Mouse (Mus musculus) gastrocnemius, adult 18-20 months (tissue): ENCODE measurements around the gene Sec63. TPM values are rescaled to one million over a fixed set of nuclear protein-coding genes. Genes with fewer than 3 reads are reported as not detected.

Source experiments
- DNase-seq: peaks from one replicate; pipeline ENCODE4 v3.0.0; 2021; ENCODE audit warnings: low spot score
- total RNA-seq, 2 experiments: library from RNA; stranded (reverse); gene quantifications; 2 replicates each; pipeline ENCODE4 v1.2.3; 2021

Sec63 gene
- total RNA-seq, 2 experiments from 2014 or later = 26.9 to 27.7 TPM

DNA sequence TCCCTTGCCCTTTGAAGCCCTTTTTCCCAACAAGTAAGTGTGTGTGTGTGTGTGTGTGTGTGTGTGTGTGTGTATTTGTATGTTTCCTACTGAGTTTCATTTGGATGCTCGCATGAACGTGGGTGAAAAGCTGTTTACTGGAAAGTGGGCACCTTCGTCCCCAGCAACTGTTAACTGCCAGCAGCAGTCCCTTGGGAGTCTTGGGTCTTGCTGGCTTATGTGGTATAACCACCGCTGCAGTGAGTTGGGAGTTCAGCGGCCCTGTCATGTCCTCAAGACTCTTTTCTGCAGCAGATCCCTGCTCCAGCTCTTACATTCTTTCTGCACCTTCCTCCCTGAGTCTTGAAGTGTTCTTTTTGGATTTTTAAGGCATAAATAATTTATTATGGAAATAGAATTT, 65.9 kb downstream of the Sec63 start:
- no peak for DNase-seq

DNA sequence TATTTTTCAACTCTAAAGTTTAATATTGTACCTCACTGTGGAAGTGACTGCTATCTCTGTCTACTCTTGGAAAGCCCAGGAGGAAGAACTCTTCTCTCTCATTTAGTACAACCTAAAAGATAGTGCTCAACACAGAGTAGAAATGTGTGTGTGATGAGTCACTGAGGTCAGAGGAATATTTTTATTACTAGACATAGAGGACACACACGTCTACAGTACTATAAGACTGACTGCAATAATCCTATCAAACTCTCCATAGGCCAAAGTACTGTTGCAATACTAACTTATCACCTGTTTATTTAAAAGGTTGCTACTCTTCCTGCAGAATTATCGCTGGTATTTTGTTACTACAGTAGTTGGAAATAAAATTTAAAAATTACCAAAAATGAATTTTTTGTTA, 68.7 kb downstream of the Sec63 start:
- no peak for DNase-seq

DNA sequence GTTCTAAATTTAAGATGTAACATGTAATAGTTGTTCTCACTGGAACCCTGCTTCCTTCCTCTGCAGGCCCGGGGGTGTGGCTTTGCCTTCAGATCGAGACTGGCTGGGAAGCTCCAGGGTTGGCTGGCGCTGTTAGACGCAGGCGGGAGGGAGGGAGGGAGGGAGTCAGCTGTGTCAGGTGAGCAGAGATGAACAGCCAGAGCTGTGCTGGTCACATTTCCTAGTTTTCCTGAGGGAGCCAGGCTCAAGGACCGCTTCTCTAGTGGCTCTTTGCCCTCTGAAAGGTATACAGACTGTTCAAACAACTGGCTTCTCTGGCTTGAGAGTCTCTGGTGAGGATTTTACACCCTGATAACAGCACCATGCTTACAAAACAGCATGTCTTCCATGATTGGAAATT, 69.1 kb downstream of the Sec63 start:
- DNase-seq = no peak

DNA sequence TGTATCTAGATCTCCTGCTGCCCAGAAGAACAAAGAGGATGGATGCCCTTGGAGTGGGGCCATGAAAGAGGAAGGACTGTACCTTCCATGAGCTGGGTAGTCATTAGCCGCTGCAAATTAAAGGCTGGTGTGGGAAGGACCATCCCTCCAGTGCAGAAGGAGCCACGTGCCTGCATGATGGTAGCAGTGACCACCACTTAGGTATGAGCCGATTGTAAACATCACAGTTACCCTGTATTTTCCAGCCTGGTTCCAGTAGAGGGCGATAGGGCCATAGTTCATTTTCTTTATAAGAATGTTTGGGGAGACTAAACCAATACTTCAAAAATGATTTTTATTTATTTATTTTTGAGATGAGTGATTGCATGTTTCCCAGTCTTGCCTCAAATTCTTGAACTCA, 71.4 kb downstream of the Sec63 start:
- no peak for DNase-seq

DNA sequence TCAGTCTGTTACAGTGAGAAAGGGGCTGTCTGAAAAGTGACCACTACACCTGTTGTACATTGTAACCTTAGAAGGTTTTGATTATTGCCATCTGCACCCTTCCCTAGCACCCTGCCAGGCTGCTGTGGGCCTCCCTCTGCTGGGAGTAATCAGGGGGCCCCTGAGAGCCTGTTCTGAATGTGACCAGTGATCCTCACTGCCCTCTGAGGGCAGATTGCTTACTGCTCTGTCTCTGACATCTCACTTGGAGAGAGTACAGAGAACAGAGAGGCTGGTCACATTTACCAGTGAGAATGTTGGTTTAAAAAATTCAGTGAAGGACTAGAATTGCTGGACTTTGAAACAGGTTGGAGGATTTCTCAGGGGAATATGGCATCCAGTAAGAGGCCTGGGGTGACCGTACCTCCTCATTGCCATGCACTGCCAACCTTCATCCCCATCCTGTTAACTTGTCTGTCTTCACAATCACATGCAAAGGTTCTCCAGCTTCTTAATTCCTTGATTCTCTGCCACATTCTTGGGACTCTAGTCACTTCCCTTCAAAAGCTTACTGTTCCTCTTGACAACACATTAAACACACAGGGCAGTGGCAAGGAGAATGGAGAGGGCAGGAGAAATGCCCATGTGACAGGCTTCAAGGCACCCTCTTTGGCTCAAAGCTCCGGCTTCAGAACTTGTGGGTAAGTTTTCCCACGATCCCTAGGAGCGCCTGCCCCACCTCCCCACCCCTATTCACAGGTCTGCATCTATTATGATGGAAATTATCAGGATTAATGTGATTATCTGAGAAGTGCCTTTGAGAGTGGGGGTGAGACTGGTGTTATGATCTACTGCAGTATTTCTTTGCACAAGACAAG, 72.8 kb downstream of the Sec63 start:
- no peak for DNase-seq

DNA sequence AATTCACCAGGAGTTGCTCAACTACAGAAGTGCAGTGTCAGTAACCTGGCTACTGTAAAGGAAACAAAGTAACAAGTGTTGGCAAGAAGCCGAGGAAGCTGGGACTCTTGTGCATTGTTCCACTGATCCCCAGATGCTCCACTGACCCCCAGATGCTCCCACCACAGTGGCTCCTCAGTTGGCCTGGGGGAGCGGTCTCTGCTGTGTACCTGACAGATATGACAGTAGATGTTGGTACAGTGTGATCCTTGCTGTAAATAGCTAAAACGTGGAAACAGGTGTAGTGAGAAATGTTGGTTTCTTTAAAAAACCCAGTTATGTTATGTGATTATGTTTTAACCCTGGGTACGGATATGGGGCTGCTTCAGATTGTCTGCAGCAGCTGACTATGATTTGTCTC, 76.8 kb downstream of the Sec63 start:
- no peak for DNase-seq

DNA sequence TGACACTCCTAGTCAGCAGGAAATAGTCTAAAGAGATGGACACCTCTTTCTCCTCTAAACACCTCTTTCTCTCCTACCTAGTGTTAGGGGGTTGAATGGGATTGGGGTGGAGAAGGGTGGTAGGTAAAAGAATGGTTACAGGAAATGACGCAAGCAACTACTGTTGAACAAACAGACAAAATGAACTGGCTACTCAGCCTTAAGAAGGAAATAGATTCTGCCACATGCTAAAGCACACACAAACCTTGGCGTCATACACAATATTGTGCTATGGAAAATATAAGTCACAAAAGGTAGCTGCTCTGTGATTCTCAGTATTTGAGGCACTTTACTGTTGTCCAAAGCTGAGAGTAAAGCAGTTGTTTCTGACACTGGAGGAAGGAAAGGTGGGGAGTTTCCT, 77.4 kb downstream of the Sec63 start:
- no peak for DNase-seq

DNA sequence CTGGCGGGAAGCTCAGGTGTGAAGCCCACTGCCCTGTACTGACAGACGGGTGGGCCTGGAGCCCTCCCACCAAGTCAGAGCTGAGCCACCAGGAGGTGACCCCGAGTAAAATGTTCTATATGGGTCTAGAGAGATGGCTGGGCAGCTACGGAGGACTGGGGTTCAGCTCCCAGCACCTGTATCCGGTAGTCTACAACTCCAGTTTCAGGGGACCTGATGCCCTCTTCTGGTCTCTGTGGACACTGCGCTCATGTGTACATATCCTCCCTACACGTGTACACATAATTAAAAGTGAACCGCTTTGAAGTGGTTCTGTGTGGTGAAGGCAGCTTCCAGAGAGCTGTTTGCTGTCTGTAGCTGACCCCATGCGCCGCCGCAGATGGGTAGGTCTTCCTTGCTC, 78.7 kb downstream of the Sec63 start:
- no peak for DNase-seq

DNA sequence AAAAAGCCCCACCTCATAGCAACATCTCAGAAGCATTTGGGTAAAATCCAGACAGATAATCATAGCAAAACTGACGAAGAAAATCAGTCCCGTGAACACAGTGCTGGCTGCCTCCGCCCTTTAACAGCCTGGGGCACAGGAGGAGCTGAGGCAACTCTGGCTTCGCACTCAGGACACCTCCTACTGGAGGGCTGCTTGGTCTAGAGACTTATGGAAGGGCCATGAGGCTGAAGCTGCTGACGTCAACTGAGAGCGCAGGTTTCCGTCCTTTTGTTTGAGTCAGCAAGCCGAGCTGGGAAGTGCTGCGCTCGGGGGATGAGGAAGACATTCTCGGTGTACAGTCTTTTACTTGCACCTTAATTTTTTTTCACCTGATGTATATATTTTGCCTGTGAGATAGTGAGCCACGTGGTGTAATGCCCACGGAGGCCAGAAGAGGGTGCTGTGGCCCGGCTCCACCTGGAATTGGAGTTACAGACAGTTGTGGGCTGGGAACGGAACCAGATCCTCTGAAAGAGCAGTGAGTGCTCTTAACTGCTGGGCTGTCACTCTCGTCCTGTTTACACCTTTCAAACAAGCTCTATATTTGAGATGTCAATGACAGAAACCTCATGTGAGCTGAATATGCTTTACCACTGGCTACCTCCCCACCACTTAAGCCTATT, 80.4 kb downstream of the Sec63 start:
- DNase-seq = no peak

DNA sequence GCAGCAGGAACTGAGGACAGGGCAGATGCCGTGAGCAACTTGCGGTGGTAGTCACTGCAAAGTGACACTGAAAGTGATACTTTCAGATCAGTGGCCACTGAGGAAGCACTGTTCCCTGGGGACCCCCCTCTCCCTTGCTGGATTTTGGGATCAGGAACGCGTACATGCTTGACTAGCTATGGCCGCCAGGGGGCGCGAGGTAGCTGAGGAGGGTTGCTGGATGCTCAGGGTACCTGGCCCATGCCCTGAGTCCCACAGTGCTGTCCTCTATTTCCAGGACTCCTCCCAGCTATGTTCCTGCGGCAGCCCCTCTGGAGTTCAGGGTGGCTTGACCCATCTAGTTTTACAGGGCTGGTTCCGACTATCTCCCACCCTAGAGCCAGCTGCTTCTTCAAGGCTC, 81.1 kb downstream of the Sec63 start:
- peak; percentile 82 for DNase-seq

DNA sequence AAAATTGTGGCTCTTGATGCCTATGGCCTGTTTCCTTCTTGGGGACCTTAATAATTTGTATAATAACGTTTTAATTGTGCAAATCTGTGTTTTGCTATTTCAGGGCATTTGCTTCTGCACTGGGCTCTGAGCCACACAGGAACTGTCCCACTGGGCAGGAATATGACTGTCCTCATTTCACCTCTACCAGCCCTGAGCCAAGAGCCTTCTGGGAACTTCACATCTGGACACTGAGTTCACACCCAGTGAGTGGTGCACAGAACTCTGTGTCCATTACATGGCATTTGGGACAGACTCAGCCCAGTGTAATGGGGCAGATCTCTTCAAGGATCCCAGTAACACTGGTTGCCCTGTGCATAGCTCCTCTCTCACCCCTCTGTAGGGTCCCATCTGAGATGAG, 82.1 kb downstream of the Sec63 start:
- peak; percentile 48 for DNase-seq

DNA sequence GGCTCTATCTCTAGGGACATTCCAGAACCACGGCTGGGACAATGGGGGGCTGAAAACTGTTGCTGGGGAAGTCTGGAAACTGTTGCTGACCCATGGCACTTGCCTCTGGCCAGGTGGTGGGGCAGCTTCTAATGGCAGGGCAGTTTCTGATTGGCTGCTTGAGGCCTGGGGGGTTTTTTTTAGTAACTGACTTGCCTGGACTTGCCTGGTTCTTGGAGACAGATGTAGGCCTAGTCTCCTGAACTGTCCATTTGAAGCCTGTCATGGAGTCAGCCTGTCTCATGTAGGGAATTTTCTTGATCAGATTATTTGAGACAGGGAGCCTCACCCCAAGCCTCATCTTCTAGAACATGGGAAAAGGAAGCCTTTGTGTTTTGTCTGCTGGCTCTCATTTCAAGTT, 84.2 kb downstream of the Sec63 start:
- DNase-seq = no peak

DNA sequence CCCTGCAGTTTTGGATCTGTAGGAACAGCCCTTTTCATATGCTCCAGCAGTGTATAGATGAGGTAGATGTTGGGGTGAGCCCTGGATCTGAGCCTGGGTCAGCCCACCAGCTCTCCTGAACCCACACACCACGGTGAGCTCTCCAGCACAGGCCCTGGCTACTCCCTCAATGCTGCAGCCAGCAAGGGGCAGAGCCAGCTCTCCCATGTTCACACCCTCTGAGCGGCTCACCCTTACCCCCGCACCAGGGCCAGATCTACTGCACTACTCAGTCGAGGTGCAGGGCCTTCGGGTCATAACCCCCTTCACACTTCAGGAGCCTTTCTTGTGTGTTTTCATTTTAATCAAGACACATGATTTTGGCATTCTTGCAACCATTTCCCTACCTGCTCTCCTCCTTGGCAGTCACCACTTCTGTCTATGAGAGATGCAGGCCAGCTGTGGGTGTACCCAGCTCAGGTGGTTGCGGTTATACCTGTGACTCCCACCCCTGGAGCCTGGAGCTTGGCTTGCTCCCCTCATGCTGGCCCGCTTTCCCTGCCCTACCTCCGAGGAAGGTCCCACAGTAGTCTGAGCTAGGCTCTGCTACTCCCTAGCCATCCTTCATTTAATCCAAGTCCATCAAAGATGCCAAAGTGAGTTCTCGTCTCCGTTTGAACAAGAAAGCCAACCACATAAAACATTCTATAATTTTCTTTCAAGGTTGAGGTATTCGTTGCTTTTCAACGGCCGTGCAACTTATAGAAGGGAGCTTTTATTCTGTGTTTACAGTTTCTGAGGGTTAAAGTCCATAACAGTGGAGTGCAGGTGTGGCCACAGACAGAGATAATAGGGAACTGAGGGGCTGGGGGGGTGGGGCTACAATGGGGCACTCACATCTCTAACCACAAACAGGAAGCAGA, 87.1 kb downstream of the Sec63 start:
- DNase-seq = no peak

DNA sequence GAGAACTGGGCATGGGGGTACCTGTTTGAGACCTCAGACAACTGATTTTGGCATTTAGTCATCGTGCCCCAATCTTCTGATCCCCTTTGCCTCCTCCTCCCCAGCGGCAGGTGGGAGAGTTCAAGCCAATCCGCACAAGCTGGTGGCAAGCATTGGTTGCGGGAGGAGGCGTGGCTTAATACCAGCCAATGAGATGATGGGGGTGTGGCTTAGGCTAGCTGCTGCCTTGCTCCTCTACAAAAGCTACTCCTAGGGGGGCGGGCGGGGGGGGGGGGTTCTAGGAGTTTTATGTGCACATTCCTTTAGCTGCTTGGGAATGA, 87.7 kb downstream of the Sec63 start:
- DNase-seq = no peak

DNA sequence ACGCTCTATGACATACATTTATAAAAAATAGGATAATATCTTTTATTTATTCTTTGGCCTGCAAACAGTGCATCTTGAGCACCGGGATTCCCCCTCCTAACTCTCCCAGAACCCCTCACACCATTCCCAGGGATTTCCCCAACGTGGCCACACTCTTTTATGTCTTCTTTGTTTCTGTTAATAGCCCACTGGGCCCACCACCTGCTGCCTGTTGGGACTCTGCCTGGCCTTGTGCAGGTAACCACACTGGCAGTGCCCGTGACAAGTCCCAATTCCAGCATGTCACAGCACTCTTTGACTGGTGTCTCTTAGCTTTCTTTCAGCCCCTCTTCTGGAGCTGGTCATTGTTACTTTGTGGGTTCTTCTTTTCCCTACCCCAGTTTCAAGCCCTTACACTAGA, 93.5 kb downstream of the Sec63 start:
- no peak for DNase-seq

DNA sequence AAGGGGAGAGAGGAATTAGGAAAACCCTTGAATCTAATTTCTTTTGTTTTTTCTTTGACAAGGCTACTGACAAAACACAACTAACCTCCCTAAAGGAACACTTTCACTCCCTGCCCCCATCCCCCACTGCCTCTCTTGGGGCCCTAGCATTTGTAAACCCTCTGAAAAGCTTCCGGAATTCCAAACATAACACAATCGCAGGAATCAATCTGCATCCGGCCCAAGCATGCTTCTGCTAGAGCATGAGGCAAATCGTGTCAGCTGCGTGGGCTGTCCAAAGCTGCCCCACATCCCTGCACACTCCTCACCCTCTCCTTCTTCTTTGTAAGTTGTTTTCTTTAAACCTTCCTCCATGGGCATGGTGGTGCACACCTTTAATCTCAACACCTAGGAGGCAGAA, 94.0 kb downstream of the Sec63 start:
- DNase-seq = no peak

DNA sequence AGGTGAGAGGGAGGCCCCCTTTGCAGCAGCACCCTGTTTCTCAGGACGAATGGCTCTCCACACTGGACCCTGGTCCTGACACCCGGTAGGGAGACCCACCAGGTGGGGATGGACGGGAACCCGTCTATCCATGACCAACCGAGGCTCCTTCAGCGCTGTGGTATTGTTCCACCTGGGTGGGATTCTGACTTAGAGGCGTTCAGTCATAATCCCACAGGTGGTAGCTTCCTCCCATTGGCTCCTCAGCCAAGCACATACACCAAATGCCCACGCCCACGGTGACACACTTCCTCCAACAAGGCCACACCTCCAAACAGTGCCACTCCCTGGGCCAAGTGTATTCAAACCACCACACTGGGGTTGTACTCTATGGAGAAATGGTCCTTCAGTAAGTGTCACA, 95.3 kb downstream of the Sec63 start:
- no peak for DNase-seq

DNA sequence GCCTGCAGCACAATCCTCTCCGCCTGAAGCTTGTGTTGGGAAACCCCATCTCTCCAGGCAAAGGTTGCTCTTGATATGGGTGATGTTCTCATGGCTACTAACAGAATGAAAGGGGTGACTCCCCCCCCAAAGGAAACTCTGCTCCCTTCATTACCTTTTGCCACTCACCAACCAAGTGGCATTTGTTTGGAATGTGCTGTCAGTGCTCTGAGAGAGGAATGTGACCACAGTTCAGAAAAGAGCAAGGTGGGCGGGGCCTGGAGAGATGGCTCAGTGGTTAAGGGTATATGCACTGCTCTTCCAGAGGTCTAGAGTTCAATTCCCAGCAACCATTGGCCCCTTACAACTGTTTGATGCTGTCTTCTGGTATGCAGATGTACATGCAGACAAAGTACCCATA, 95.7 kb downstream of the Sec63 start:
- DNase-seq = no peak

DNA sequence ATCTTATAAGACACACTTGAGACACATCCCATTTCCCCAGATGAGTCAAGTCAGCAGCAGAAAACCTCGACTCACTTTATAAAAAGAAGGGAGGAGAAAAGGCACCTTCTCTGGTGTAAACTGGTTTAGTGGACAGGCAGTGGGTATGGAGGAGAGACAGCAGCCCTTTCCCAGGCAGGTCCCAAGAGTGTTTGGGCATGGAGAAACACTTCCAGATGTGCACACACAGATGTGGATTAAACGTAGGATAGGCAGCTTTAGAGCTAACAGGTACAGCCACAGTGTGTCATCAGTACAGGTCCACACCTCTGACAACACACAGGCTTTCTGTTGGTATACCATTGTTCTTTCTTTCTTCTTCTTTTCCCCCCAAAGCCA, 98.5 kb downstream of the Sec63 start:
- no peak for DNase-seq

DNA sequence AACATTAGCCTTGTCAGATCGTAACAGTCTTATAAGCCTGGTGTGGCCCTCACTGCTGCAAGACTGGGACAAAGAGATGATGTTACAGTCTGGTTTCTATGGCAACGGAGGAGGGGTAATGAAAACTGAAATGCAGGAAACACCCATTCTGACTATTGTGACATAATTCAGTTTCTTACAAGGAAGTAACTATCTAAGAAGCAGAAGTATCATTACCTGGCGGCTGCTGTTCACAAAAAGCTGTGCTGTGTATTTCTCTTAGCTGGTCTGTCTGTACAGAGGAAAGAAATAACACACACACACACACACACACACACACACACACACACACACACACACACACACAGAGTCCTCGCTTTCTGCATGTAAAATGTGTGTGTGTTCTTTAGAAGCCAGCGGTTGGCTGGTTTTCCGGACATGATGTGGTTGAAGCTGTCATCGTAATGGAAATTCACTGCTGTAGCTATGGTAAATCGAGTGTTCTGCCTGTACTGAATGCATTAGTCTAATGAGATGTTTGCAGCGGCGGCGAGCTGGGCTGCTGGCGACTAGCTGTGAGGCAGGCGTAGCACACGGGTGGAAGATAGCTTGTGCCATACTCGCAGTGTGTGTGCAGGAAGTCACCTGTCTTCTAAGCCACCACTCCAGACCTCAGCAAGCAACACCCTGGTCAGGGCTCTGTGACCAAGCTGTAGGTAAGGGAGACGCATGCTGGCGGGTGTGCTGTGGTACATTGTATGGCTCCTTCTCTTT, 99.0 kb downstream of the Sec63 start, which contains the start of gene Scml4:
Gene Scml4, plus strand, starts transcription at position 212 of the 753 bp plus-strand sequence.
- DNase-seq = peak; percentile 53

DNA sequence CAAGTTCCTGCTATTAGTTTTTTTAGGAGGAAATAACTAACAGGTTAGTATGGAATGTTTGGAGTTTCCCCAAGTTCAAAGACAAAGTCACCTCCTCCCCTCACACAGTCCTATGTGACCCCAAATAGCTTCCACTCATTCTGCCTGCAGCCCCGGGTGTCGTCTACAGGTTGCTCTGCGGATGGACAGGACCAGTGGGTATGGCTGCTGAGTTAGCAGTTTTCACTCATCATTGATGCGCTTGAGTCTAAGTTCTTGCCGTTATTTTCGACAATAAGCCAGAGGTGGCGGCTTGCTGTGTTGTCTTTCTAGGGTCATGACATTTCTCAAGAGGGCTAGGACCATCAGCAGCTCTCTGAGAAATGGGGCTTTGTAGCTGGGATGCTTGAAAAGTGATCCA, 100.2 kb downstream of the Sec63 start:
- no peak for DNase-seq
